Mouse (Mus musculus) heart, postnatal 0 days (tissue): Measurements from ENCODE around the gene Myl3.

Source experiments
- CTCF ChIP-seq: IDR thresholded peaks from 2 replicates; pipeline ENCODE4 v1.5.1; 2016; ENCODE audit warnings: antibody characterized with exemption, control low read depth, low read depth
- EP300 ChIP-seq: IDR thresholded peaks from 2 replicates; pipeline ENCODE4 v1.6.1; 2016; ENCODE audit warnings: antibody characterized with exemption, low read depth

DNA sequence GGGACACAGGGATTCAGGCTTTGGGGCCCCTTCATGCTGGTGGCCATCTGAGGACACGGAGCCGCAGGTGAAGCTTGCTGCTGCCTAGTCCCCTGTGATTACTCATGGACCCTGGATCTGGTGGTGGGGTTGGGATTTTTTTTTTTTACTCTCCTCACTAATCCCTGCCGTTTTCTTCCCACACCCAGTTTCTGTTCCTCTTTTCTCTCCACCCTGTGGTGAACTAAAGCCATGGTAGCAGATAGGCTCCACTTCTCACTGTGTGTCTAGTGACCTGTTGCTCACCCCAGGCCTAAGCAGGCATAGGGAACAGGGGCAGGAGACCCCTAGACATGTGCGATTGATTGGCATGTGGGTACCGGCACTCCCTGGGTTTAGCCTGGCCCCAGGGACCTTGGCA, 34.9 kb upstream of the Myl3 start:
- TF ChIP-seq CTCF (no peak), EP300 (no peak)
